Mouse (Mus musculus) adrenal gland, adult (tissue): ENCODE measurements at regions not wholly inside any gene's neighbourhood (a gene's known extent, or its start where the extent isn't known, plus 50 kb on each side); places are given as distances from the start of the nearest gene placed in this dataset.

Source experiments
- DNase-seq, 2 experiments: peaks; one replicate each; pipeline ENCODE4 v3.0.0; 2022 to 2023; ENCODE audit warnings: low spot score in 1 of 2; ENCODE audit not compliant: inconsistent age in 2 of 2

DNA sequence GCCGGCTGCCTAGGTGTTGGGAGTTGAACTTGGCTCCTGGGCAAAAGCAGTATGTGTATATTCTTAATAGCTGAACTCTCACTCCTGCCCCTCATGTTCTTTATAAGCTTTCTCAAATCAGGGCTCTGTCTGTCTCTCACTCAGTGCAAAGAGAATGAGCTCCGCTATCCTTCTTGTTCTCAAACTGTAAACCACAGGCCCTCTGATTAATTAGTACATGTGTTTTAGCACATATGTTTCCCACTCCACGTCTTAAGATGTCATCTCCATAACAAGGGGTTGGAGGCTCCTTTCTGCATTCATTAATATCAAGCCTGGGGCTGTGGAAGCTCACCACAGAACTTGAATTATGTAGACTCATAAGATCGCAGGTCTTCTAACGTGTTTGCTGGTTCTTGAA, 104.7 kb downstream of the Nsun3 start:
- peak in 1 of 2 experiments; percentile 10 for DNase-seq

DNA sequence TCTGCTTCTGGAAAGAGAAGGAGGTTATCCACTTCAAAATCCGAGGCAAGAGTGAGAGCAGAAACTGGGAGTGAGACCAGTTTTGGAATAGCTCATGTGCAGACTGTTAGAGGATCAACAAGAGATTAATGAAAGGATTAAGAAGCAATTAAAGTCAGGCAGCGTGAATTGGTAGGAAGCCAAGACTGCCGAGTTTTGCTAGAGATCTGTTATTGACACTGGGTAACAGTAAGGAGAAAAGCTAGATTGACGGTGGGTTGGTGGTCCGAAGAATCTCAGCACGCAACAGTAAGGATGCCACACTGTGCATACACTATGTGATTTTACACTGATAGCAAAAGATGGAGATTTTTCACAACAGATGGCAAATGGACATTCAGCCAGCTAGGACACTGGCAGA, 109.8 kb downstream of the Nsun3 start:
- DNase-seq, result peak in 1 of 2 experiments; percentile 4

DNA sequence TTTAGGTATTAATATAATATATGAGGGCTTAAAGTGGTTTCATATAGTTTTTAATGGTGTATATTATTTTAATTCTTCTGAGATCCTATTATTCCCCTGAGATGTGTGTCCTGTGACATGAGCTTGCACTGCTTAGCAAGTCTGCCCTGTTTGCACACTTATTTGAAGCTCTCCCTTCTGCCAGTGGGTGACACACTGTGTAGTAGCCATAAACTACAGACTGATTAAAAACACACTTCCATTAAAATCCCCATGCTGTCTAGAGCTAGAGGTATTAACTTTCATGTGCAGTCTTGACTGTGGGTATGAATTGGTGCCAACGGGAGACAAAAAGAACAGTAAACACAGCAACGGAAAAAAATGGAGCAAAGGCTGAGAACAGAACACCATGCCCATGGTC, 129.2 kb downstream of the Nsun3 start:
- DNase-seq, result no peak

DNA sequence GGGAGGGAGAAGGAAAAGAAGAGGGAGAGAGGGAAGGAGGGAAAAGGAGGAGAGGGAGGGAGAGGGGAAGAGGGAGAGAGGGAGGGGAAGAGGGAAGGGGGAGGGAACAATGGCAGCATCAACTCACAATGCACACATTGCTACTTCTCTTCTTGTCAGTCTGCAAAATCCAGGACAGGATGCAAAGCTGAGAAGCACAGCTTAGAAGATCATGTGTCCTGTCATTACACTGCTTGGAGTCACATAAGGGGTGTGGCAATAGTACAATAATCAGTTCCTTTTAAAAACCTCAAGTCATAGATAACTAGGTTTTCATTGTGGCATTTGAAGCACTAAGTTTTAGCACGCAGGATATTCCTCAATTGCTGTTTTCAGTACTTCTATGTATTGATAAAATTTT, 132.2 kb downstream of the Nsun3 start:
- DNase-seq, result no peak

DNA sequence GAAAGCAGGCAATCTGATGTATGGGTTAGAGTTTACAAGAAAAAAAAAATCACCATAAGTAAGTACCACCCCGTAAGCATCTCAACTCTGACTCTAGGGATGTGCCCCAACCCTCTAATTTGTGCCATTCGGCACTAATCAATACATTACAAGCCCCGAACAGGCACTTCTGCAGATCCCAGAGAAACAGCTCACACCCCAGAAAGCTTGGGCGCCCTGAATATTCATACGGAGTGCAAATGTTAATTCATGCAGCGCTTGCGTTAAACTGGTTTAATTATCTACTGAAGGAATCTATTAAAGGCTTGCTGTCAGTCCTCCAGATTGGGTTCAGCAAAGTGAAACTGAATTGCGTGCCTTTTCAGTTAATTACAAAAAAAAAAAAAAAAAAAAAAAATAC, 132.8 kb downstream of the Nsun3 start:
- no peak for DNase-seq

DNA sequence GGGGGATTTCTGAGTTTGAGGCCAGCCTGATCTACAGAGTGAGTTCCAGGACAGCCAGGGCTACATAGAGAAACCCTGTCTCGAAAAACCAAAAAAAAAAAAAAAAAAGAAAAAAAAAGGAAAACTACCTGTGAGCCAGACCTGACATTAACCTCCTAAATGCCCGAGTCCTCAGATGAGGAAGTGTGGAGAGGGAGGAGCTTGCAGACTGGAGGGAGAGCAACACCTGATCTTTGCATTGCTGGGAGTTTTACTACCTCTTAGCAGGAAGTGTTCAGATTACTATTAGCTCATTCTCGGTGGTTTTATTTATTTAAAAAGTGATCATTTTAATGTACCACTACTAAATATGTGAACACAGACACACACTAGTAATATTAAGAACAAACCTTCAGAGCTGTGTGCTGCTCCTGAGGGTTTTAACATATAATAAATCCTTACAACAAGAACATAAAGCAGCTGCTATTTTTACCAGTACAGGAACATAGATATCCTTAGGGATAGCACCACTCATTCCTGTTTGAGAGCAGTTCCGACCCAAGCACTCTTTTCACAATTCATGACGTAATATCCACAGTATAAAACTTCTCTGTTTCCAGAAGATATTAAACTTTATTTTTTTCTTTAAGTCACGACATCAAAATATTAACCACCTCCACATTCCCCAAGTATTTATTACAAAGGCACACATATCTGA, 133.7 kb downstream of the Nsun3 start:
- no peak for DNase-seq

DNA sequence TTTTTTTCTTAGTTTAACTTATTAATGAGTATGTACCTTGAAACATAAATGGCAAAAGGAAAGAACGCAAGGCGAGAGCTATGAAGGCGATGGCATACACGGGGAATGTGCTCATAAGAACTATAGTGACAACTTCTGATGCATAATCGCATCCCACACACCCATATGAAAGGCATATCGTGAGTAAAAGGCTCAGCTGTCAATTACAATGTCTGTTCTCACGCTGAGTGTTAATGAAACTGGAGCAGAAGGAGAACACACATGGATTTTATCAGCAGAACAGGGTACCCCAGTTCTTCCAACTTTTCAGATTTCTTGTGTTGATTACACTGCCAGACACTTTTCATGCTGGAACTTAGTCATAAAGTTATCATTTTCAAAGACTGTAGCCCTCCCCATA, 135.8 kb downstream of the Nsun3 start:
- DNase-seq, result no peak

DNA sequence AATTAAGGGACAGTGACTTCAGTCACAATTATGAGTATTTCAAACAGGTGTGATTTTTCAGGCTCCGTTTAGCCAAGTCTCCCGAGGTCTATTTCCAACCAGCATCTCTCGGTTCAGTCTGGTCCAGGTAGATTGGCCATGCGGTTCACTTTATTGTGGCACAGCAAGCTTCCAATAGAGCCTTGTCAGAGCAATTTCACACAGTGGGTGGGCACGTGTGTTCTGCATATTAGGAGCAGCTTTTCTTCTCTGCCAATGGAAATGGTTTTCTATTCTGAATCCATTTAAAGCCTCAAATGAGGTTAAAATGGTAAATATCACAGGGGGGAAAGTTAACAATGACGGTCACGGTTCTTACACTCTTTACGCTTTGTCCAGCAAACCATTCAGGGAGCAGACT, 138.3 kb downstream of the Nsun3 start:
- no peak for DNase-seq

DNA sequence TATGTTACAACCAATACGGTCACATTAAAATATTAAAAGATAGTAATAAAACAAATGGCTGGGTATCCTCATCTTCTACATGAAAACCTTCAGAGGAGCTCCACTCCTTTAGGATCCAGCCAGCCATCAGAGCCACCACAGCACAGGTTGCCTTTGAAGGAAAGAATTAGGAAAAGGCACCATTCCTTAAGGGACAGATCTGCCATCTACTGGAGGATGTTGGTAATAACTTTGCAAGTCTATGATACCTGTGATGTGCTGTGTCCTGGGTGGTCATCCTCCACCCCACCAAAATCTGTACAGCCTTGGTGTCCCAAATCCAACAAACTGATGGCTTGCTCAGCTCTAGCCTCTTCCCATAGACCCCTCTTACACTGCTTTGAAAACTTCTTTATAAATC, 140.5 kb downstream of the Nsun3 start:
- DNase-seq, result peak in 1 of 2 experiments; percentile 49

DNA sequence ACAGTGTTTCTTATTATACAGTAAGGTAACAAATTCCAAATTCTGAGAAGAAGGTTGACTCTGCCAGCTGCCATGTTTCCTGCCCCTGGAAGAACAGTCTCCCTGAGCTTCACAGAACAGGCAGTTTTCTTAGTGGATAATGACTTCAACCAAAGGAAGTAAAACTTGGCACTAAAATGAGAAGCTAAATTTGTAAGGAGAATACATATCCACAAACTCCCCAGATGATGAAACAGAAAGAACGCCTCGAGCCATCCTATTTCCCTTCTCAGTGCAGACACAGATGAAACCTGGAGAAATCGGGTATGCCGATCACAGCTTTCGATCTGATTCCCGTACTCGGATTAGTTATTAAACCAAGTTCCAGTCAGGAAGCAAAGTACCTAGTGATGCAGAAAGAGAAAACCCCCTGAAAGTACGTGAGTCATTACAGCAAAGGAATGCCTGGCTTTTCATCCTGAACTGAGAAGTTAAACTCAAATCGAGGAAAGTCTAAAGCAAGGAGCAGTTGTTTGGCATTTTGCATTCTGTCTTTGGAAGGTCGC, 143.7 kb downstream of the Nsun3 start:
- no peak for DNase-seq

DNA sequence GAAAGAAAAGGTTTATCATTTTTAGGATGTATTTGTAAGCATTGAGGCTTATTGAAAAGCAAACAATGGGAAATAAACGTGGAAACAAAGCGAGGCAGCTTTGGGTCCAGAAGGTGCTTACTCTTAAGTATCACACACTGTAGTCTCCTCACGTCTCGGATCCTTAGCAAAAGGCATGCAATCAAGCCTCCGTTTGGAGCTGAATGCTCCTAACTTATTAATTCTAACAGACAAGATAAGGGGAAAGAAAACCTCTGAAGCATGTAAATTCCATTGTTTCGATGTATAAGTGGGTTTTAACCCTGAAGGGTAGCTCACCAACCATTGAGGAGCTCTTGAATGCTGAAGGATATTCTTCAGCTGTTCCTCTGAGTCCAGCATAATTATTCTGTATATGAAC, 162.7 kb downstream of the Nsun3 start:
- DNase-seq, result no peak

DNA sequence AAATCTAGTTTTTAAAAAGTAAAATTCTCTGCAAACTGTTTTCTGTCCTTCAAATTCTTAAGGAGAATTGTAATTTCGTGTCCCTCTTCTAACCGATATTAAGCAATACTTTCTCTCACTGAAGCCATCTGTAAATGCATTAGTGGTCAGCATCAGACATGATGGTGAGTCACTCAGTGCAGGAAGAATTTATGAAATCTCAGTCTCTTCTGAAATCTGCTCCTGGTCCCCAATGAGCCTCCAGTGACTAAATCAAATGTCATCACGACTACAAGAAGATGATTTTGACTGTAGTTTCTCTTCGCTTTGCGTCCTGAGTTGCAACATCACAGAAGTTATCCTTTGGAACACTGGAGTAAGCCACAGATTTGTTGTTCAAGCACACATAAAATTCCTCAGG, 175.7 kb downstream of the Nsun3 start:
- no peak for DNase-seq

DNA sequence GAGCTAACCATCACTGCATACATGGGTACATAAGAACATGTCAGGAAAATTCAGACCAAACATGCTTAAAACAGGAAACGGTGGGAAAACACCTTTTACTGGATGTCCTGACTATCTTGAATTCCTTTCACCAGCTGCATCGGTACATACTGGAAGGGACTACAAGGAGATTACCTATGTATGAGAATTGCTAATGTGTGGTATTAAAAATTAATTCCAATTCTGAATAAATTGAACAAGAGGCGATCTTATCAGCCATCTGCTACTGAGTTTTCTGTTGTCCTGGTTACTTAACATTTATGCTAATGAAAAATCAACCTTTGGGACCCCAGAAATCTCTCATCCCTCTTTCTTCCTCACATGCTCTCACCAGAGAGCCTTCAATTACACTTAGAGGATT, 178.0 kb downstream of the Nsun3 start:
- DNase-seq, result no peak

DNA sequence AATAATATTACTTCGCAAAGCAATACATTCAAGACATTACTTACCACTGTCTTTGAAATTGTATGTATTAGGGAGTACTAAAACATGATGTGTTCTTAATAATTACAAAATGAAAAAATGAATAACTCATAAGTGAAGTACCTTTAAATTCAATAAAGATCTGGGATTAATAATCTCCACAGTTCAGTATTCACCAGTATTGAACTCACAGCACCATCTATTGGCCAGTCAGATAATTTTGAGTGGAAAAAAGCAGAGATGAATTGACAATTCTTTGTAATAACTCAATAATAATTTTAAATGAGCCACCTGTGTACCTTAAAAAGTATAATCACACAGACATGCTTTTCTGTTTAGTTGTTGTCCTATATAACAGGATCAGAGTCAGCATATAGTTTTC, 180.7 kb downstream of the Nsun3 start:
- no peak for DNase-seq

DNA sequence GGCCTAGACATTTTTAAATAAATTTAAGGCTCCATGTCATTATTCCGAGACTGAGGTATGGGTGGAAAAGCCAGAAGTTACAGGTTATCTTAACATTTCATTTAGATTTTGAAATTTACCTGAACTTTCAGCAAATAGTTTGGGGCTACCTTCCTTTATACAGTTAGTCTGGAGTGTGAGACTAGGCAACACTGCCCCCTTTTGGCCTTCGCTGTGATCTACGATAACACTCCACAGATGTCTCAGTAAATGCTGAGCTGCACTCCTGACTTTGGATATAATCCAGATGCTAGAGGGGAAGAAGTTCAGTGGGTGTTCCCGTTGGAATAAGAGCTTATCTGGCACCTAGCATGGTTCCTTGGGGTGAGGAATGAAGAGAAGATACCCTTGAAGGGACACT, 224.6 kb downstream of the Nsun3 start:
- DNase-seq, result peak; percentile 3 to 54

DNA sequence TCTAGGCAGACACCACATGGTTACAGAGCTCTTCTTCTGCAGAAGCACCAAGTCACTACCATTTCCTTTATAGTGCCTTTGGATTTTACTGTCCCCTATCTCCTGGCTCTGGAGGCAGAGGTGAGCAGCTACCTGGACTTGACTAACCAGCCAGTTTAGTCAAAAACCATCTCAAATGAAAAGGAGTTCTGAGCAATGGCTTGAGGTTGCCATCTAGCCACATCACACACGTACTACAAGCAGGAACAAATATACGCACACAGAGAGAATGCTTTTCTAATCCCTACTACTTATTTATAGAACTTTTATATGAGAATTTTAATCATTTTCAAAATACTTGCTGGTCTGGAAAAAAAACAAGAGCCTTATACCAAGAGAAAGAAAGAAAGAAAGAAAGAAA, 243.5 kb downstream of the Nsun3 start:
- DNase-seq, result no peak

DNA sequence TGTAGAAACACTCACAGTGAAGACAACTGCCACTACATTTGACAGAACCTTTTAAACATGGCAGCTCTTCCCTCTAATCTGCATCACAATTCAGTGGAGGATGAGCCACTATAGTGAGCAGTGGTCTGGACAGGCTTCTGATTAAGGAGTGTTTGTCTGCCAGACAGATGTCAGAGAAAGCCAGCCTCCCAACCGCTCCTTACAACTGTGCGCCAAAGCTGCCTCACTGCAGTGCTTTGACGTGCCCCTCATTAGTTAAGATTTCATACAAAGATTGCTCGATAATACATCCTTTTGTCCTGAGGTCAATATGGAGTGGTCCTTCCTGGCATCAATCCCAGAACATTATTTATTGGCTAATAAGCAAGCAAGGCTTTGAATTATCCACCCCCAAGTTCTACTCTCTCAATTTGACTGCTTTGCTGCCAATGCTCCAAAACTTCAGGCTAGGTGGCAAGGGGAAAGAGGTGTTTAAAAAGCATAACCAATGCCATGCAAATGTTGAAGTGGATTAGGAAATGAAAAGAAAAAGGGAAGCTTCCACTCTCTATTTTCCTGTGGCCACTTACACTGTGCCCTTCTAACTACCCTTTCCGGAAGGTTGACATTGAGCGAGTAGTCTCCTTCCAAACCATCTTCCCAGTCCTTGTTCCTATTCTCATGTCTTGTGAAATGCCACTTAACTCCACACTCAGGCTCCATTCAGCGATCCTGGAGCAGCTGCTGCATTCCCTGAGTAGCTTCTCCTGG, 248.7 kb downstream of the Nsun3 start:
- DNase-seq, result no peak

DNA sequence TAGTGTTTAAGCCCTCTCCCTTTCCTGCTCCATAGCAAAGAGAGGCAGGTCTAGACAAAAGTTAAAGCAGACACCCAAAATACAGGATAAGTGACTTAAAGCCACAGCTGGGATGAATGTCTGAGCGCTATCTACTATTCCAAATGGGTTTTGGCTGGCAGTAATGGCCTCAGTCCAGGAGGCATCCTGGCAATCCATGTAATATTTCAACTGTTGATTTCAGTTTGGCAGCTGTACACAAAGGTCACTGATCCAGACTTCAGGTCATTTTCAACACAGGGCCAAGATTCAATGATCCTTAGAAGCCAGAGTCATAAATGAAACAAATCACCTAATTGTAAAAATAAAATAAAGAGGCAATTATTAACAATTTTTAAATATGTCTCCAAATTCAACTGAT, 277.3 kb downstream of the Nsun3 start:
- peak in 1 of 2 experiments; percentile 21 for DNase-seq

DNA sequence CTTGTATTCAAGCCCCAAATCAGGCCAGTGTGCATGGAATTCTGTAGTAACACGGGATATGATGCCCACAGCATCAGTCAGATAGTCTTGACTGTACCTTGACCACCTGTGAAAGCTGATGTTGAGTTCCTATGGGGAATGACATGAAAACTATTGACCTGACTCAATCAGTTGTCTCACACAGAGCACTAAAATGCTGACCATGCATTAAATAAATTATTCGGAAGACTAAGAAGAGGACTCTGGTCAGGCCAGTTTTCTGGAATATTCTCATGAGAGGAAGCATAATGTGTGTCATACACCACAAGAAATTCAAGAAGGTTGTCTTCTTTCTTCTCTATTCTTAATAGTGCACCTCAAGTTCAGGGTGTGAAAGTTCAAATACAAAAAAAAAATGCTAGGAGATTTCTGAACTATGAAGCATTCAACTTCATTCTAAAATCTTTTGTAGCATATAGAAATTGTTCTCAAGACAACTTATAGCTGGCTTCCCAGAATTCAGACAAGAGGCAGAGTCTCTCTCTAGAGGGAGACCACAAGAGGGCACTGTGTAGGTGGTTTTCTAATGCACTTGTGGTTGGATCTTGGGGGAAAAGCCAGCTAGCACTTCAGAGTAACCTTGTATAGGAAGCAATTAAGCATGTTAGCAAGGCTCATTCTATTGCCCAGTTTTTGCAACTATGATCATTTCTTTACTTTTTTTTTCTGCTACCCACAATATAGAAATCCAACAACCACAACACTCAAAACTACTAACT, 279.7 kb downstream of the Nsun3 start:
- peak in 1 of 2 experiments; percentile 46 for DNase-seq

DNA sequence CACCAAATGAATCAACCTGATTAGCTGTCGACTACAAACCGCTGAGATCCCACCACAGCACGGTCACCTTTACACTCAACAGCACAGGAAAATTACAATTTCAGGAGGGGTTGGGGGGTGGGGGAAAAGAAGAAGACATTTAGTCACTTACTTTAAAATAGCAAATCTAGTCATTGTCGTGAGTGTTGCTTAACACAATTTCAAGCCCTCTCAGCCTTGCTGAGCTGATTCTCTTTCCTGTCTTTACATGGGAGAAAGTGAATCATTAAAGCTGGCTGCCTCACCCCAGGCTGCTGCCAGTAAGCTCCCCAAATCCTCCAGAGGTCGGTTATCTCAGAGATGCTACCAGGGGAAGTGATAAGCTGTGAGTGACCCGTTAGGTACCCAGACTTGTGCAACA, 285.7 kb downstream of the Nsun3 start:
- no peak for DNase-seq

DNA sequence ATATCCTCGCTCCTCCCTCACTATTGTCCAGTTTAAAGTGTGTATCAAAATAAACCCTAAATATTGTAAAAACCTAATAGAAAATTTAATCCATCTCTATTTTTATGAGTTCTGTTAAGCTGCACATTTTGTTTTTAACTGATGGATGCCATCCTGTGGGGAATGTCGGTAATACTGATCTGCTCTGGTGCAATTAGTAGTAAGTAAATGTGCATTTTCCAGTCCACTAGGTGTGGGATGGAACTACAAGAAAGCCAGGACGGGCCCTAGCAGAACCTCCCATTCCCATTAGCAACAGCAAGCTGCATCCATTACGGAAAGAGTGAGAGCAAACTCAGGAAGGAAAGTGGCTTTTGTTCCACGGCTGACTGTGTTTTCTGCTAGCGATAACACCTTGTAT, 286.3 kb downstream of the Nsun3 start:
- DNase-seq, result no peak

DNA sequence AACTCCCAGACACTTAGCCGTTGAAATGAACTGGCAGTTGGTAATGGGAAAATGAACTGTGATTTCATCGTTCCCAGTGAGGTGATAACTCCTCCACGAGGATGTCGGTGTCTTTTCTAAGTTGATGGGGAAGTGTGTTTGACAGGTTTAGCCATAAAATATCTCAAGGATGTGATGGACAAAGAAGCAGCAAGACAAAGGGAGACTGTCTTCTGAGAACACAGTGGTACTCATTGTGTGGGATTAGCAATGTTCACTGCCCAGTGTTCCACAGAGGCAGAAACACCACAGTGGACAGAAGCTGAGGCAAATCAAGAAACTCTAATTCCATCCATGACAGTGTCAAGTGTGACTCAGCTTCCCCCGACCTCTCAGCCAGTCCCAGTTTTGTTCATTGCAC, 287.9 kb downstream of the Nsun3 start:
- no peak for DNase-seq
